In genomic region chr15:79687646-79688267, GRCm38 (mm10) we compare ENCODE assay signal across 8 mouse cellular contexts. TPM values are rescaled to one million over a fixed set of nuclear protein-coding genes. Genes with fewer than 3 reads are reported as not detected.
A peak's percentile ranks its signal among the peaks of the same experiment; 100 is the strongest.
DNase-seq lines count a peak whose midpoint lies in the region; ATAC-seq and TF ChIP-seq lines count a peak whose summit lies in the region.

TSS of gene Josd1 (minus strand) at chr15:79687919.

- H3K4me2 ChIP-seq in forebrain, embryonic 13.5 days, result peak within 1 kb of the TSS; percentile 85
- H3K4me2 ChIP-seq in liver, postnatal 0 days (ENCODE audit: low read depth, low read length), result peak within 1 kb of the TSS; percentile 92
- H3K4me2 ChIP-seq in neural tube, embryonic 14.5 days (ENCODE audit: low read depth, low read length), result peak within 1 kb of the TSS; percentile 71

- DNase-seq in c-Kit-positive CD71-positive TER-119-positive erythroid progenitor cells, embryonic 14.5 days (ENCODE audit: low spot score), result peak; percentile 95
- peak; percentile 98 for DNase-seq in heart, postnatal 10 days
- DNase-seq in large intestine, adult 2 months (ENCODE audit: low read depth, low spot score), result no peak
- DNase-seq in liver, postnatal 0 days, result peak; percentile 98
- peak; percentile 97 for DNase-seq in testis, postnatal 10 days (ENCODE audit: low spot score)

- intact Hi-C loops in heart, postnatal 10 days (cut with DNase I), result loop anchor here (2.0 kb wide), 1 partner anchor 51 kb away; no protein-coding TSS in a partner anchor

- no peak for TF ChIP-seq CTCF in E14TG2a.4 (conservative IDR thresholded peaks at IDR 0.05; ENCODE audit: low read length)
- TF ChIP-seq CTCF in liver, postnatal 0 days (IDR thresholded peaks at IDR 0.05; ENCODE audit: low read depth), result no peak

- ATAC-seq in forebrain, embryonic 13.5 days, result peak; percentile 54
- ATAC-seq in liver, postnatal 0 days, result peak; percentile 65
- ATAC-seq in neural tube, embryonic 14.5 days (ENCODE audit: low read depth), result peak; percentile 48

- H3K9ac ChIP-seq in forebrain, embryonic 13.5 days, result peak within 1 kb of the TSS; percentile 92
- H3K9ac ChIP-seq in liver, postnatal 0 days (replicated peaks), result peak within 1 kb of the TSS; percentile 98
- peak within 1 kb of the TSS; percentile 88 for H3K9ac ChIP-seq in neural tube, embryonic 14.5 days (replicated peaks; ENCODE audit: low read depth, low read length)

- WGBS in forebrain, embryonic 13.5 days, result under 1% methylated on average over 56 of the region's 72 CpGs
- WGBS in large intestine, adult 2 months, result under 1% methylated on average over 72 of the region's 72 CpGs
- WGBS in liver, postnatal 0 days (ENCODE audit: insufficient replicate concordance), result under 1% methylated on average over 52 of the region's 72 CpGs
- WGBS in neural tube, embryonic 14.5 days, result under 1% methylated on average over 64 of the region's 72 CpGs

- H3K4me3 ChIP-seq in E14TG2a.4 (replicated peaks; ENCODE audit: low read length), result peak within 1 kb of the TSS; percentile 93
- H3K4me3 ChIP-seq in forebrain, embryonic 13.5 days, result peak within 1 kb of the TSS; percentile 95
- H3K4me3 ChIP-seq in liver, postnatal 0 days (ENCODE audit: low read depth, low read length), result peak within 1 kb of the TSS; percentile 88
- peak within 1 kb of the TSS; percentile 91 for H3K4me3 ChIP-seq in neural tube, embryonic 14.5 days (ENCODE audit: low read depth, low read length)

- peaks cover 41% of the 10 kb centered on the region for H3K36me3 ChIP-seq in E14TG2a.4 (ENCODE audit: insufficient read depth, low read length)
- H3K36me3 ChIP-seq in forebrain, embryonic 13.5 days (ENCODE audit: poor library complexity, severe bottlenecking), result no peaks in the 10 kb centered on the region
- no peaks in the 10 kb centered on the region for H3K36me3 ChIP-seq in liver, postnatal 0 days (replicated peaks; ENCODE audit: insufficient read depth, low read length)
- H3K36me3 ChIP-seq in neural tube, embryonic 14.5 days (ENCODE audit: control insufficient read depth, insufficient read depth, low read length), result no peaks in the 10 kb centered on the region

- H3K27ac ChIP-seq in forebrain, embryonic 13.5 days, result peak within 1 kb of the TSS; percentile 94
- H3K27ac ChIP-seq in liver, postnatal 0 days (ENCODE audit: low read depth), result peak within 1 kb of the TSS; percentile 99
- H3K27ac ChIP-seq in neural tube, embryonic 14.5 days (ENCODE audit: low read depth, low read length), result peak within 1 kb of the TSS; percentile 94

- H3K9me3 ChIP-seq in E14TG2a.4 (ENCODE audit: low read length), result no peaks in the 10 kb centered on the region
- H3K9me3 ChIP-seq in forebrain, embryonic 13.5 days (replicated peaks), result no peaks in the 10 kb centered on the region
- H3K9me3 ChIP-seq in liver, postnatal 0 days (ENCODE audit: low read length), result no peaks in the 10 kb centered on the region
- no peaks in the 10 kb centered on the region for H3K9me3 ChIP-seq in neural tube, embryonic 14.5 days (ENCODE audit: control insufficient read depth, low read length)

- H3K27me3 ChIP-seq in E14TG2a.4 (ENCODE audit: insufficient read depth, low read length), result no peaks in the 10 kb centered on the region
- no peaks in the 10 kb centered on the region for H3K27me3 ChIP-seq in forebrain, embryonic 13.5 days
- no peaks in the 10 kb centered on the region for H3K27me3 ChIP-seq in liver, postnatal 0 days (ENCODE audit: insufficient read depth, low read length)
- no peaks in the 10 kb centered on the region for H3K27me3 ChIP-seq in neural tube, embryonic 14.5 days (ENCODE audit: control insufficient read depth, insufficient read depth, low read length)

- TF ChIP-seq EP300 in liver, postnatal 0 days (IDR thresholded peaks at IDR 0.05; ENCODE audit: low read depth), result no peak

- peaks cover 74% of the 10 kb centered on the region for H3K4me1 ChIP-seq in E14TG2a.4 (replicated peaks; ENCODE audit: low read depth, low read length)
- peaks cover 71% of the 10 kb centered on the region for H3K4me1 ChIP-seq in forebrain, embryonic 13.5 days
- H3K4me1 ChIP-seq in liver, postnatal 0 days (ENCODE audit: insufficient read depth), result peaks cover 62% of the 10 kb centered on the region
- peaks cover 53% of the 10 kb centered on the region for H3K4me1 ChIP-seq in neural tube, embryonic 14.5 days (ENCODE audit: control insufficient read depth, insufficient read depth, low read length)

RNA-seq across cellular contexts. Expression of gene Josd1, which starts in this region (rescaled TPM):
- polyA plus RNA-seq in forebrain, embryonic 13.5 days (2015; fragmentation: Nextera tagmentation; extraction: Ambion mirVana), result 17.9 and 18.7 TPM in 2 replicates
- total RNA-seq in heart, postnatal 10 days (2021), result 10 to 100 TPM; 29.3 to 30.1 TPM
- polyA plus RNA-seq in large intestine, adult 2 months (2012; rRNA removed), result 14.9 and 15.9 TPM in 2 replicates
- polyA plus RNA-seq in liver, postnatal 0 days (2015; fragmentation: Nextera tagmentation; extraction: Ambion mirVana), result 13.3 and 13.9 TPM in 2 replicates
- polyA plus RNA-seq in neural tube, embryonic 14.5 days (2014; fragmentation: Nextera tagmentation; extraction: Ambion mirVana), result 16.0 and 18.3 TPM in 2 replicates
